Mouse (Mus musculus) intestine, postnatal 0 days (tissue): Measurements from ENCODE around the gene Ephx4. TPM values are rescaled to one million over a fixed set of nuclear protein-coding genes. Genes with fewer than 3 reads are reported as not detected.

Experiments
- ATAC-seq: fragments of 200-750 bp; cut with Nextera tagmentation; 2 replicates; pipeline ENCODE4 v1.8.0; 2017; ENCODE audit warnings: mild to moderate bottlenecking, moderate TSS enrichment, moderate library complexity
- H3K27ac ChIP-seq: fragments of 300-500 bp; sonication (generic); 2 replicates; pipeline ENCODE4 v1.5.1; 2014; ENCODE audit warnings: mild to moderate bottlenecking, low read depth, low read length, moderate library complexity
- H3K27me3 ChIP-seq: fragments of 300-500 bp; sonication (generic); replicated peaks from 2 replicates; pipeline ENCODE4 v1.6.1; 2014; ENCODE audit warnings: low read length, mixed read lengths; ENCODE audit not compliant: control insufficient read depth, insufficient read depth
- H3K36me3 ChIP-seq: fragments of 300-500 bp; sonication (generic); 2 replicates; pipeline ENCODE4 v1.6.1; 2014; ENCODE audit warnings: mild to moderate bottlenecking, moderate library complexity; ENCODE audit not compliant: control insufficient read depth, insufficient read depth
- H3K4me1 ChIP-seq: fragments of 300-500 bp; sonication (generic); replicated peaks from 2 replicates; pipeline ENCODE4 v1.6.1; 2014; ENCODE audit warnings: antibody characterized with exemption, low read length, mixed read lengths; ENCODE audit not compliant: control insufficient read depth, insufficient read depth
- H3K4me2 ChIP-seq: fragments of 300-500 bp; sonication (generic); replicated peaks from 2 replicates; pipeline ENCODE4 v1.6.1; 2014; ENCODE audit warnings: low read depth, mild to moderate bottlenecking, moderate library complexity
- H3K4me3 ChIP-seq: fragments of 300-500 bp; sonication (generic); 2 replicates; pipeline ENCODE4 v1.5.1; 2014; ENCODE audit warnings: low read depth, low read length
- H3K9ac ChIP-seq: fragments of 300-500 bp; sonication (generic); 2 replicates; pipeline ENCODE4 v1.6.1; 2014; ENCODE audit warnings: mild to moderate bottlenecking, low read depth, low read length
- H3K9me3 ChIP-seq: fragments of 300-500 bp; sonication (generic); 2 replicates; pipeline ENCODE4 v1.6.1; 2016; ENCODE audit warnings: mixed run types; ENCODE audit not compliant: control insufficient read depth
- CTCF ChIP-seq: sonication (generic); IDR thresholded peaks from 2 replicates; pipeline ENCODE4 v1.5.1; 2016; ENCODE audit warnings: low read depth, mild to moderate bottlenecking, control low read depth, antibody characterized with exemption, moderate library complexity
- WGBS: fragments of 180-500 bp; shearing (Covaris S2); extraction: QIAGEN DNeasy Blood & Tissue Kit; methylation state at CpG from one replicate; pipeline ENCODE4 v1.1.7; 2014; 5-methylcytosine and 5-hydroxymethylcytosine counted together
- polyA plus RNA-seq: library from polyadenylated mRNA; unstranded; fragments of >200 nt; fragmentation: Nextera tagmentation; extraction: Ambion mirVana; gene quantifications from 2 replicates; pipeline ENCODE4 v1.2.1, GENCODE M21; 2015

Ephx4 gene
- polyA plus RNA-seq, 1 experiment from 2014 or later, result 0.70 TPM

GRCm38 (mm10) chr5:107415098-107415497 is 12.6 kb downstream of the Ephx4 start:
- Histone ChIP-seq H3K4me2 (no peak overlapping the region), H3K4me1 (no peaks in the 10 kb centered on the region), H3K9me3 (no peaks in the 10 kb centered on the region), H3K27ac (no peak overlapping the region), H3K36me3 (no peaks in the 10 kb centered on the region), H3K27me3 (no peaks in the 10 kb centered on the region), H3K4me3 (no peak overlapping the region), H3K9ac (no peak overlapping the region)
- no peak for TF ChIP-seq CTCF
- WGBS, result 74% methylated on average over 2 of the region's 2 CpGs
- ATAC-seq, result no peak

GRCm38 (mm10) chr5:107421676-107422075 is 19.1 kb downstream of the Ephx4 start:
- no peaks in the 10 kb centered on the region for H3K4me1 ChIP-seq
- H3K36me3 ChIP-seq, result no peaks in the 10 kb centered on the region
- H3K4me2 ChIP-seq, result no peak overlapping the region
- no peak overlapping the region for H3K9ac ChIP-seq
- no peak for TF ChIP-seq CTCF
- ATAC-seq, result no peak
- no peaks in the 10 kb centered on the region for H3K27me3 ChIP-seq
- no peaks in the 10 kb centered on the region for H3K9me3 ChIP-seq
- no peak overlapping the region for H3K27ac ChIP-seq
- H3K4me3 ChIP-seq, result no peak overlapping the region
- WGBS, result 3% methylated on average over 1 of the region's 1 CpGs

GRCm38 (mm10) chr5:107431249-107431648 is 28.7 kb downstream of the Ephx4 start, which contains the start of gene Lpcat2b:
TSS of gene Lpcat2b (plus strand) at chr5:107431549.
- no peak for TF ChIP-seq CTCF
- Histone ChIP-seq H3K4me3 (no peak within 1 kb of the TSS), H3K27ac (no peak within 1 kb of the TSS), H3K4me2 (no peak within 1 kb of the TSS), H3K9me3 (no peaks in the 10 kb centered on the region), H3K36me3 (no peaks in the 10 kb centered on the region), H3K4me1 (no peaks in the 10 kb centered on the region), H3K27me3 (no peaks in the 10 kb centered on the region), H3K9ac (no peak within 1 kb of the TSS)
- 80% methylated on average over 3 of the region's 3 CpGs for WGBS
- no peak for ATAC-seq

GRCm38 (mm10) chr5:107434001-107434400 is 31.5 kb downstream of the Ephx4 start:
- ATAC-seq, result no peak
- Histone ChIP-seq H3K36me3 (no peaks in the 10 kb centered on the region), H3K4me1 (no peaks in the 10 kb centered on the region), H3K9ac (no peak overlapping the region), H3K4me3 (no peak overlapping the region), H3K27ac (no peak overlapping the region), H3K4me2 (no peak overlapping the region), H3K27me3 (no peaks in the 10 kb centered on the region), H3K9me3 (no peaks in the 10 kb centered on the region)
- no peak for TF ChIP-seq CTCF
- 86% methylated on average over 5 of the region's 5 CpGs for whole genome bisulfite sequencing

- H3K9me3 ChIP-seq, result no peaks in the 10 kb centered on the region
- H3K4me1 ChIP-seq, result no peaks in the 10 kb centered on the region
- 81% methylated on average over 6 of the region's 6 CpGs for WGBS
- no peak overlapping the region for H3K27ac ChIP-seq
- no peak for TF ChIP-seq CTCF
- H3K4me3 ChIP-seq, result no peak overlapping the region
- no peaks in the 10 kb centered on the region for H3K36me3 ChIP-seq
- ATAC-seq, result no peak
- H3K9ac ChIP-seq, result no peak overlapping the region
- H3K4me2 ChIP-seq, result no peak overlapping the region
- H3K27me3 ChIP-seq, result no peaks in the 10 kb centered on the region
These were observed 33.6 kb downstream of the Ephx4 start for GRCm38 (mm10) chr5:107436185-107436584.

- no peak for TF ChIP-seq CTCF
- H3K27ac ChIP-seq, result no peak overlapping the region
- WGBS, result 70% methylated on average over 6 of the region's 6 CpGs
These were observed 34.2 kb downstream of the Ephx4 start for GRCm38 (mm10) chr5:107436587-107437209.

More at GRCm38 (mm10) chr5:107436587-107437209, 34.2 kb downstream of the Ephx4 start:
- Histone ChIP-seq H3K9ac (no peak overlapping the region), H3K4me2 (no peak overlapping the region), H3K4me1 (no peaks in the 10 kb centered on the region), H3K36me3 (no peaks in the 10 kb centered on the region), H3K9me3 (no peaks in the 10 kb centered on the region), H3K27me3 (no peaks in the 10 kb centered on the region), H3K4me3 (no peak overlapping the region)
- ATAC-seq, result no peak
